Mouse (Mus musculus): Measurements from ENCODE around the gene Trio. TPM values are rescaled to one million over a fixed set of nuclear protein-coding genes. Genes with fewer than 3 reads are reported as not detected.

Gene Trio
- total RNA-seq, 2 experiments from 2014 or later = 35.1 to 37.2 TPM

DNA sequence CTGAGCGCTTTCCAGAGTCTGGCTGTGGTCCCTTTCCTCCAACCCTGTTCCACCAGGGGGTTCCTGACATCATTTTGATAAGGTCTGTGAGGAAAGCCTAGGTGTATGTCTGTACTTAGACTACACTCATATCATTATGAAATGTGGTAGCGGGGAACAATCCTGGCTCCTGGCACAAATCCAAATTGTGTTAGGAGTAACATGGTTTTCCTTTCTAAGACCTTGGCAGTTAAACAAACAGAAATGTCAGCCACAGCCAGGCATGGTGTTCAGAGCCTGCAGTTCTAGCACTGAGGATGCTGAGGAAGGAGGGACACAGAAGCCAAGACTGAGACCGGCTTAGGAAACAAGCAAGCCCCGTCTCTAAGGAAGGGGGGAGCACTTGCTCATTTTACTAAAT lies 119.2 kb downstream of the Trio start:
- intact Hi-C loops (cut with DNase I; ENCODE audit: low total_unique reads) = no loop called here
- no peak for DNase-seq

DNA sequence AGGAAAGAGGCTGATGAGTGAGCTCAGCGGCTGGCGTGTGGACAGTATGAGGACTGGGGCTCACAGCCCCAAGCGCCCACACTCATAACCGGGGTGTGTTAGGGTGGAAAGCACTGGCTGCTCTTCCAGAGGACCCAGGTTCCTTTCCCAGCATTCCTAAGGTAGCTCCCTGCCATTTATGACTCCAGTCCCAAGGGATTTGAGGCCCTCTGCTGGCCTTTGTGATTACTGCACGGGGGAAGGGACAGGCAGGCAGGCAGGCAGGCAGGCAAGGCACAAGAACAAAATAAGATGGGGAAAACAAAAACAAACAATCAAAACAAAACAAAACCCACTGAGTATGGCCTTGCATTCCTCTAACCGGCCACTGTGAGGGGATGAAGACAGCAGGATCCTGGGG lies 120.3 kb downstream of the Trio start:
- intact Hi-C loops (cut with DNase I; ENCODE audit: low total_unique reads) = no loop called here
- peak; percentile 32 for DNase-seq

DNA sequence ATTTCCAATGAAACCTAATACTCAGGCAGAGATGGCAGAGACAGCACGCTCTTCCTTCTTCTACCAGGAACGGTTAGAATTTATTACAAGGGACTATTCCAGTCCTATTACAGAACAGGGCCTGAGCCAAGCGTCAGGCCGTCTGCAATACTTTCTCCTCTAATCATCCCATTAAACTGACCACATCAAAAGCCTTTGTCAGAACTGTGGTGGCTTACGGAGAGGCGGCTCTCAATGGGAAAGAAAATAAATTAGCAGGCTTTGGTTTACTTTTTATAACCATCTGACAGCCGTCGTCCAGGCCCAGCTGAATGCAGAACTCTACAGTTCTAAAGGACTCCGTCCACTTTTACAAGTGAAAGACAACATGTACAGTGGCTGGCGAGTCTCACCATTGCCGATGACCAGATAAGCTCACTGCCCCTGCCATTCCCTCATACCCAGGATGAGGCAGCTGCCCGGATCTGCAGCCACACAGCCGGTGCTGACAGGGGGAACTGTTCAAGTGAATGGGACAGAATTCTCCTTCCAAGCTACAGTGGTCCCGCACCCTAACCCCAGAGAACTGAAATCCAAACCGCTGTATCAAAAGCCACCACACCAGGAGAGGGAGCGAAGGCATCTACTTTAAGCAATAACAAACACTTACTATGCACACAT lies 121.2 kb downstream of the Trio start:
- intact Hi-C loops (cut with DNase I; ENCODE audit: low total_unique reads) = no loop called here
- no peak for DNase-seq

DNA sequence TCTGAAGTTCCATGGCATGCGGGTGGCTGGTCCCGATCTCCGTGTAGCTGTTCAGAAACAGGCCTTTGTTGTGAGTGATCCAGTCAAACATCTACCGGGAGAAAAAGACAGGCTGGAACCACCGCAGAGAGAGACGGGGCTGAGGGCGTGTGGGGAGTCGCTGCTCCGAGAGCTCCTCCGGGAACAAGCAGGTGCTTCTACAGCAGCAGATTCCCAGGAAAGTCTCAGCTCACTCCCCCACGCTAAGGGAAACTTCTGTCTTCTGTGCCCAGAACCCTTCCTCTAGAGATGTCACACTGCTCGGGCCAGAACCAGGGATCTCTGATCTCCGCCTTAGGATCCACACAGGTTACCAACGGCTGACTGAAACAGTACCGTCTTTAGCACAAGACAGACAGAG lies 124.4 kb downstream of the Trio start:
- no peak for DNase-seq
- intact Hi-C loops (cut with DNase I; ENCODE audit: low total_unique reads) = no loop called here

DNA sequence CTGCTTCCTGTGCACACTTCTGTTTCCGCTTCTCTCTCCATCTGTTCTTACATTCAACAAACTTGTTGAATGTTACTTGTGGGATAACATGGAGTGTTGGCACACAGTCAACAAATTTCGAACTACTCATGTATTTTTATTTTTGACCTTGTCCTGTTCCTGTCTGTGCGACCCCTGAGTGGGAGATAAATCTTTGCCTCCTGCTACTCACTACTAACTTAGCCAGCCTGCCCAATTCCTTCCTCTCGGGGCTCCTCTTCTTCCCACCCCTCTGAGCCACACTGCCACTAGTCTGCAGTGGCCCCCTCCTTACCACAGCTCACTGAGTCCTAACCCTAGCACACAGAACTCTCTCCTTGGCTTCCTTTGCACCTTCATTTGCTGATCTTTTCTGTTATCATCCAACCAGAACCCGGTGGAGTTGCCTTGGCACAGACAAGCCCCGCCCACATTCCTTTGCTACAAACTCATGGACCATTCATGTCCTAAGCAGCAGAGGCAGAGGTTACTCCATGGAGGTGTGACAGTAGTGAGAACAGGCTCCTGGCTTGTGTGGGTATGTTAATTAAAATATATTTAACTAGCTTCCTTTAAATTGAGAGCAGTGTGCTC lies 126.7 kb downstream of the Trio start:
- no peak for DNase-seq
- intact Hi-C loops (cut with DNase I; ENCODE audit: low total_unique reads) = no loop called here

DNA sequence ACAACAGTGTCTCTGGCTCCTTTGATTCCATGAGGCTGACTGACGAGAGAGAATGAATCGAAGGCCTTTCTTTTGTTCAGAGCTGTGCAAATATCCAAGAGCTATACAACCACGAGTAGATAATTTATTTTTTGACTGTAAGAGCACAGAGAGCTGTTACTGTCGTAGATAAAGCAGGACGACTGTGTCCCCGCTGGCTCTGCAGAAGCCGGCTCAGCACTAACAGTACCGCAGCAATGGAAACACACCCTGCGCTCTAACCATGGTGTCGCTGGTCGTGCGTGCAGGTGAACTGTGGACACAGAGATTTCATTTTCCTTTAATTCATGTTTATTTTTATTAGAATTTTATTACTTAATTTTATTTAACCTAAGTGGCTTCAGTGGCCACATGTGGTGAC lies 131.5 kb downstream of the Trio start:
- intact Hi-C loops (cut with DNase I; ENCODE audit: low total_unique reads) = no loop called here
- no peak for DNase-seq

DNA sequence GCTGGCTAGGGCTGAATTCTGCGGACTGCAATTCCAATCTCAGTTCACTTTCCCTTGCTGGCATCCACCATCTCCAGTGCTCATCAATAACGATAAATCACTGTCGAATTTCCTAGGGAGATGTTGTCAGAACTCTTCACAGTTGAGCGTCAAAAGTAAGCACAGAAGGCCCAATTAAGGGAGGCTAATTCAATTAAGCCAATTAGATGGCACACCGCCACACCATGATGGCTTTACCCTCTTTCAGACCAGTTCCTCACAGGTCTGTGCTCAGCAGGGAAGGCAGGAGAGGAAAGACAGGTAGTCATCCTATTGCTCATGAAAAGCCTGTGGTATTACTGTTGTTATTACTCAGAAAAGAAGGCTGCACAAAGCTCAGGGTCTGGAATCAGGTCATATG lies 133.6 kb downstream of the Trio start:
- intact Hi-C loops (cut with DNase I; ENCODE audit: low total_unique reads) = no loop called here

DNA sequence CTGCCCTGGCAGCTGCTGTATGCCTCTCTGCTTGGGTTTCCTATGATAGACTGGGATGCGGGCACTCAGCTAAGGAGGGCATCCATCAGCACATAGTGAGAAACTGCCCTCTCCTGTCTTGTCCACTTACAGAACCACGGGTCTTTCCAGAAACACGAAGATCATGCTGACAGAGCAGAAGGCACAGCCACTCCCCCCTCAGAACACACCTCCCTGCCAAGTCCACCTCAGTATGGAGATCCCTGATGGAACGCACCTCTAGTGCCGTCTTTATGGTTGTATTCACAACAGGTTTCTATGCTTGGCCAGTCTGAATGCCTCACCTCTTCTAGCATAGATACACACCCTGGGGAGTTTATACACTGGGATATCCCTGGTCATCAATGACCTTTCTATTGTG lies 135.0 kb downstream of the Trio start:
- intact Hi-C loops (cut with DNase I; ENCODE audit: low total_unique reads) = no loop called here
- DNase-seq = no peak

More for the DNA sequence above, 133.6 kb downstream of the Trio start:
- no peak for DNase-seq

DNA sequence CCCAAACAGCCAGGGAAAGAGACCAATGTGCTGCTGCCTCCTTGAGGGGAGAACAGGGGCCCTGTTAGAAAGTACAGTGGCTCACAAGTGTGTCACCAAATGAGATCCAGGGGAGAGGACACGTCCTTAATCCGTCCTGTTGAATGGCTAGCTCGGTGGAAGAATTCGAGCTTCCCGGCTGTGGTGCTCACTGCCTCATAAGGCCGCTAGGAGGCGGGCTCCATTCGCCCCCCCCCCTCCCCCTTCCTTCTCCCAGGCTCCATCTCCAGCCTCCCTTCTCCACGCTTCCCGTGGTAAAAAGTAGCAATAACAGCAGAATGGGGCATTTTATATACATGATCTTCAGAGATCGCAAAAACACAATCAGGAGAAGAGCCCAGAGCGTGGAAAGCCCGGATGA lies 137.5 kb downstream of the Trio start:
- no peak for DNase-seq
- intact Hi-C loops (cut with DNase I; ENCODE audit: low total_unique reads) = no loop called here

DNA sequence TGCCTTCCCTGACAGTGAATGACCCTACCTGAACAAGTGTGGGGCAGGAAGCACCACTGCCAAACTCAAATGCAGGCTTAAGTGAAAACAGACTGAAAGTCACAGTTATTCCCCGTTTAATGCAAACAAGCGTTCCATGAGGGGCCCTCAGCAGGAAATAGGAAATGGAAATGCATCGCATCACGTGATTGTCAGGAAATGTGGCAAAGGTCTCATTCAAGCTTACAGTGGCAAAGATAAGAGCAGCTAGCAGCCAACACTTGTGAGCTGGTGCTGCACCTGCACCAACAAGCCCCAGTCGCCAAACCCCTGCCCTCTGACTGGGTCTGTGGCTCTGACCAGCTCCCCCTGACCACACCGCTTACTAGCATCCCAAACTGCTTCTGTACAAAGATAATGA lies 138.7 kb downstream of the Trio start:
- intact Hi-C loops (cut with DNase I; ENCODE audit: low total_unique reads) = no loop called here
- DNase-seq = no peak

DNA sequence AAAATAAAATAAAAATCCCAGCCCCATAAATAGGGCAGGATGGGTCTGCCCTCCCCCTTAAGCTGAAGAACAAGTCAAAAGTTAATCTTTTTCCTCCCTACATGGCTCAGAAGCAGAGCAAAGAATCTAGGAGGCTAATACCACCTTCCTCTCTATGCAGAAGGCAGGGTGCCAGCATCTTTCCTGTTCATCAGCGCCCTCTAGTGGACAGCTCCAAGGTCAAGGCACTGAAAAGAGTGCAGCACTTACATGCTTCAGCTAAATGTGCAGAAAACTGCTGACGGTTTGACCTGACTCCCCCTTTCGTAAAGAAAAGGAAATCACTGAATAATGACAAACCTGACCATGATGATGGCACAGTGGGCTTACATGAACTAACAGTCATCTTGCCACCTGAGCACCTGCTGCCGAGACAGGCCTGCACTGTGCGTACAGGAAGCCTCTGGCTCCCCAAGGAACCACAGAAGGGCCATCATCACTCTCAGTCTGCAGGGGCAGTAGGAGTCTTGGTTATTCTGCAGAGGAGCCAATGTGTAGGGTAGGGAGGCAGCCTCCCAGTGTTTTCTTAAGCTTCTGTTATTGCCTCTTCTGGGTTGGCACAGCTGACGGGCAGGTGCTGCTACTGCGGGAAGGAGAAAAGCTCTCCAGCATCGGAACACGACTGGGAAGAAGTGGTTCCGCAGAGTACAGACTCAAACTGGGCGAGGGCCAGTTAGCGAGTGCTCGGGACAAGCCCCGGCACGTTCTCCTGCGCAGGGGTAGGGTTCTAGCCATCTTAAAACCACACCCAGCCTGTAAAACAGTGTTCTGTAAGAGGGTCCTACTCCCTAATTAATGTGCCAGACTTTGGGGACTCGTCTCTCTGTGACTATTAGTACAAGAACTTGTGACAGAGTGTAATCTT lies 141.0 kb downstream of the Trio start:
- intact Hi-C loops (cut with DNase I; ENCODE audit: low total_unique reads) = no loop called here

DNA sequence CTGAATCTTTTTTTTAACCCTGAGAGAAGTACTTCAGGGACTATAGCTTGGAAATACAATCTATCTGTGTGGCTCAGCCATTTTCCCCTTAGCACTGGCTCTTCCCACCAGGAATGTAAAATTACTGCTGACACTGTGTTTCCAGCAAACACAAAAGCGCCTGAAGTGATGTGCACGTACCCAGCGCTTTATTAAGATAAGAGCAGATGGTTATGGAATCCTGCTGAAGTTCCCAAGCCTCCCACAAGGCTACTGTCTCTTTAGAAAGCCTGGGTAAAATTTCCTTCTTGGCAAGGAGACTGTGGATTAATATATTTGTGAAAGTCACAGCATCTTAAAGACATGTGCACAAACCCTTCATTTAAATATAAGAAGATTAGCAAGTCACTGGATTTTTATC lies 141.8 kb downstream of the Trio start:
- no peak for DNase-seq
- intact Hi-C loops (cut with DNase I; ENCODE audit: low total_unique reads) = no loop called here

More for the DNA sequence above, 141.0 kb downstream of the Trio start:
- DNase-seq = peak; percentile 70

DNA sequence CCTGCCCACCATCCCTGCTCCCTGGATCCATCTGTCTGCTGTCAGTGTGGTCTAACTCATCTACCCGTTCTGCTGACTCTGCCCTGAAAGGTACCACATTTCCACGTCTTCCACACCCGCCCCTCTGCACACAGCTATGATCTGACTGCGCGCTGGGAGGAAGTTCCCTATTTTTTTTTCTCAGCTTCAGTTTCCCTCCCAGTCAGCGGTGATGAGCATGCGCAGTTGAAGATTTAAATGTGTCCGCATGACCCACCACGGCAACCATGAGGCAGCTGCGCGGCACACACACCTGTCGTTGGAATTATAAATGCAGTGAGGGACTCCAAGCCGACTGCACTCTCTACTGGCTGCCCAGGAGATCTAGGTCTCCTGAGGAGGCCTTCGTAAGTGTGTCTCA lies 142.8 kb downstream of the Trio start:
- DNase-seq = no peak
- intact Hi-C loops (cut with DNase I; ENCODE audit: low total_unique reads) = no loop called here

DNA sequence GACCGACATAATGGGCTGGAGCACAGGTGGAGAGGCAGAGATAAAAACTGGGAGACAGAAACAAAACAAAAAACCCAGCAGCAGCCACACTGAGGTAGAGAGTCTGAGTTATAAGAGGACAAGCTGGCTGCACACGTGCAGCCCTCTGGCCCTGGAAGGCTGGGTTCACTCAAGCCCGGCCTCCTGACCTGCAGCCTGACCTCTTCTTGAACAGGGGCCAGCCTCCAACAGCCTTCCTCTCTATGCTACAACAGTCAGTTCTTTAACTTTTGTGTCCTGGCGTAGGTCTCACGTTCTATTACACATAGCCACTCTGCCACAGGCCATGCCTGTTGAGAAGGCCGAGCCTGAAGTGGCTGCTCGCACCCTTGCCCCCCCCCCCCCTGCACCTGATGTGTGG lies 147.8 kb downstream of the Trio start:
- intact Hi-C loops (cut with DNase I; ENCODE audit: low total_unique reads) = no loop called here
- no peak for DNase-seq

DNA sequence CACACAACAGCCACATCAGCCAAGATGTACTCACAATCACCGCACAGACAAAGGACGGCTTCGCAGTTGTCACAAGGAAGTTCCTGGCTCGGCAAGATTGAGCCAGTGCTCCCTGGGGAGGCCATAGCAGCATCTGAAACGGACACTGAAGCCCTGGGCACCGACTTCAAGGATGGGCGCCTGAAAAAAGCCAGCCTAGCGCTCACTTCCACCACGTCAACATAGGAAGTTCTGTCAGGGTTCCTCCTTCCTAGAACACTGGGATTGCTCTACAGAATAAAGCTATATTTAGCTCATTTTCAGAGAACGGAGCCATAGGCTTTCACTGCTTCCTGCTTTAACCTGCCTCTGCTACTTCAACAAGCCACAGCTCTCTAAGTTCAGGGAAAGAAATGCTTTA lies 149.3 kb downstream of the Trio start:
- intact Hi-C loops (cut with DNase I; ENCODE audit: low total_unique reads) = no loop called here
- no peak for DNase-seq

DNA sequence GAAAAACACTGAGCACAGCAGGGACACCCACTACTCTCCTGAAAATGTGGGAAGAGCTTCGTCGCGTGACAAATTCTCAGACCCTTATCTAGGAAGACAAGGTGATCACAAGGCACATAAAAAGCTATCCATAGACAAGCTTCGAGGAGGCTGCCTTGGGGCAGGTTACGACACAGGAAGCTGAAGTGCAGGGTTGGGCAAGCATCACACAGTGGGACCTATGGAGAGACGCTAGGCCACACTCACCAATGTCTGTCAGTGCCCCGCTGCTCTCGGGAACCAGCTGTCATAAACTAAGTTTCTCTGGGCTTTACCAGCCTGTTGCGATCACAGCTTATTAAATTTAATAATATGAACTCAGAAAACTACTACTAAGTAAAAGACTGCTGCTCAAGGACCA lies 149.9 kb downstream of the Trio start:
- DNase-seq = no peak
- intact Hi-C loops (cut with DNase I; ENCODE audit: low total_unique reads) = no loop called here

DNA sequence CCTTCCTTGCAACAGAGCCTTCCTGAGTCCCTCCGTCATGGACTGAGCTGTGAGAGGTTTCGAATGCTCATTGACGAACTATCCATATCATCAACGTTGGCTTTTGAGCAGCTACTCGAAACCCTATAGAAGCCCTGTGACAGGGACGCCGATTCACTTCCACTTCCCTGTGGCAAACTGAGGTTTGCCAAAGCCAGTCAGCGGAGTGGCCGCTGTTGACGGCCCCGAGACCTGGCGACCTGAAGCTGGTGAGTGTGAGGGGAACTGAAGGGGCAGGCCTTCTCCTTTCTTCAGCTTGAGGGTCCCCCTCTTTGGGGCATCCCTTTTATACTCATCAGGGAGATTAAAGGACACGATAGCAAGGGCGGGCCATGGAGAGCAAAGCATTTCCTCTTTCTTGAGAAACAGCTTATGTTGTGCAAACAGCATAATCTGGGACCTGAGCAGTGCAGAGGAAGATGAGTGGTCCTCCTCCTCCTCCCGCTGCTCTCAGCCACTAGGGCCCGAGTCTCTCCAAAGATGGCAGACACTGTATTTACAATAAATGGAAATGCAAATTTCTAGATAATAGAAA lies 151.8 kb downstream of the Trio start:
- no peak for DNase-seq
- intact Hi-C loops (cut with DNase I; ENCODE audit: low total_unique reads) = no loop called here

DNA sequence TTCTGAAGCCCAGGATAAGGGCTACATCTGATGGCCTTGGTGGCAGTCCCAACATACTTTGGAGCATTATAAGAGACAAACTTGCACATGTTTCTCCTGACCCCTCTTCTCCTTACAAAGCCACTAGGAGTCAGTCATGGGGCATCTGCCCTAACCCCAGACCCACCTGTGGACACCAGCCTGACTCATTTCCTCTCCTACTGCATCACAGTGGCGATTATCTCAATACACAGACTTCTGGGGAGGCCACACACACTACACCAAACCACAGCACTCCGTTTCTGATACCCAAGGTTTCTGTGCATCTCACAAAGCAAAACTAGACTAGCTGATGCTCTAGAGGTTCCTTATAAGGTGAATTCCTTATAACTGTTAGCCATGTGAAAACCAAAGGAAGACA lies 153.4 kb downstream of the Trio start:
- DNase-seq = no peak

DNA sequence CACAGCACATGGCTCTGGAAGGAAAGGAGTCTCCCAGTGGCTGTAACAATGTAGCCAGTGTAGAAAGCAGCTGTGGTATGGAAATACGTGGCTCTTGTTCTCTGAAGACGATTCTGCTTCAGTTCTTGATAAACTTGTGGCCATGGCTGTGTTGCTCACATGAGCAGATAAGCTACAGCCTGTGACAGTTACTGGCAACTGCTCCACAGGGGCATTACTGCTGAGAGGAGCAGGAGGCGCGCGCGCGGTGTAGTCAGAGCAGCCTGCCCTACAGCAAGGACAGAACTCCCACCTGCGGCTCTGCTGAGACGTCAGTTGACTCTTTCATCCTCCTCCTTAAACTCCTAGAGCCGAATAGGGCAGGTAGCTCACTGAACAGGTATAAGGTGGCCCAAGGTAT lies 153.9 kb downstream of the Trio start:
- no peak for DNase-seq
- intact Hi-C loops (cut with DNase I; ENCODE audit: low total_unique reads) = no loop called here

More for the DNA sequence above, 153.4 kb downstream of the Trio start:
- intact Hi-C loops (cut with DNase I; ENCODE audit: low total_unique reads) = no loop called here

DNA sequence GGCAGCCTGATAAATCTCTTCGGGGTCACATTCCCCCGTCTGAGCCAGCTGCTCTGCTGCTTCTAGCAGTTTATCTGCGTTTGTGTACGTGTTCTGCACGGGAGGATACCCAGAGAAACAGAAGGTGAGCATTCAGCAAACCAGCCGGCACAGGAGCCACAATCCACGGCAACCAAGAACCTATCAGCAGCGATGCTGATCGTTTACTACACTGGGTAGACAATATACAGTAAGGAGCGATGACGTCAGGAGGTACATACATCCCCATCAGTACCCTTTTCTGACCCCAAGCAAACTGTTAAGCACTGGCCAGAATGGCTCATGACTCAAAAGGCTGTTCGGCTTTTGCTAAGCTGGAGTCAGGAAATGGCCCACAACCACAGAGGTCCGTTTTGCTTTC lies 154.4 kb downstream of the Trio start:
- intact Hi-C loops (cut with DNase I; ENCODE audit: low total_unique reads) = no loop called here
- DNase-seq = no peak
